Mouse (Mus musculus): ENCODE results near the gene Barx1.

DNA sequence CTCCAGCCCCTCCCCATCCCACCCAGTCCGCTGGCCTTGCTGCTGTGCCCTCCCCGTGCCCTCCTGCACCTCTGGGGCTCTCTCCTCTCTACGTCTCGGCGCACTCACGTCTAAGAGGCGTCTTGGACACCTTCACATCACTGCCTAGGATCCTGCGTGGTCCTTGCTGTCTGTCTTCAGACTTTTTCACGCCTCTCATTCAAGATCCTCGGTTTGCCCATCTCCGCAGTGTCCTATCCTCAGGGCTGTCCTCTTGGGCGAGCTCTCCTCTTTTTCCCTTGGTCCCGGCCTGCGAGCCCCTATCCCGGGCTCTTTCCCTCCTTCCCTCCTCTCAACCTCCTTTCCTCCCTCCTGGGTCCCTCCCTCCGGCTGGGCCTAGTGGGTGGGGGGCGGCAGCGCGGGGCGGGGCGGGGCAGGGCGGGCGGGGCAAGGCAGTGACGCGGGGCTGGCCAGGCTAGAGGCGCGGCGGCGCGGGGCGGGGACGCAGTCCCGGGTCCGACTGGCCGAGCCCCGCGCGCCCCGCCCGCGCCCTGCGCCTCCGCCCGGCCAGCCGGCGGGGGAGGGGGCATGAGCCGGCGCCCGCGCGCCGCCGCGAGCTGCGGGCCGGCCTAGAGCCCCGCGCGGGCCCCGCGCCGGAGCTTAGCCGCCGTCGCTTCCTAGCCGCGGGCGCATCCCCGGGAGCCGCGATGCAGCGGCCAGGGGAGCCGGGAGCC lies at the start of gene Barx1:
- no peak for TF ChIP-seq GATA2 (IDR thresholded peaks at IDR 0.05; ENCODE audit: borderline replicate concordance, low read depth, low read length)
- no peak for TF ChIP-seq GATA1 (IDR thresholded peaks at IDR 0.05; ENCODE audit: borderline replicate concordance, low read length)
- TF ChIP-seq CTCF (IDR thresholded peaks at IDR 0.05; ENCODE audit: low read depth, low read length): no peak
- no peak for TF ChIP-seq TAL1 (conservative IDR thresholded peaks at IDR 0.05; ENCODE audit: low read depth, low read length)
